Mouse (Mus musculus): Measurements from ENCODE around the gene Trappc13. TPM values are rescaled to one million over a fixed set of nuclear protein-coding genes. Genes with fewer than 3 reads are reported as not detected.

Gene Trappc13
- polyA plus RNA-seq, 1 experiment = 23.4 TPM

- no peak for TF ChIP-seq MYOG (IDR thresholded peaks at IDR 0.05; ENCODE audit: control insufficient read depth, extremely low read depth, insufficient read length)
- no peak for TF ChIP-seq CTCF (IDR thresholded peaks at IDR 0.05; ENCODE audit: control insufficient read depth, insufficient read depth, insufficient read length)
- no peak for TF ChIP-seq MYOD1 (IDR thresholded peaks at IDR 0.05; ENCODE audit: control insufficient read depth, insufficient read length, low read depth)
- no peak for TF ChIP-seq CEBPB (IDR thresholded peaks at IDR 0.05; ENCODE audit: low read depth)
- peak; percentile 12 for TF ChIP-seq USF1 (IDR thresholded peaks at IDR 0.05; ENCODE audit: low read depth)
- TF ChIP-seq MAX (IDR thresholded peaks at IDR 0.05) = peak; percentile 85
- TF ChIP-seq FOSL1 (IDR thresholded peaks at IDR 0.05; ENCODE audit: insufficient read depth, low read length, poor library complexity, severe bottlenecking) = no peak
- Histone ChIP-seq H3K79me2 (ENCODE audit: control insufficient read depth, insufficient read depth) (peaks cover 23% of the 10 kb centered on the region), H3K36me3 (ENCODE audit: control insufficient read depth, insufficient read depth) (peaks cover 17% of the 10 kb centered on the region)
Observed at GRCm38 (mm10) chr13:104109288-104109815, 68.9 kb downstream of the Trappc13 start, which contains the start of the genes Nln and Sgtb. Gene Nln (minus strand): TSS chr13:104109614. Gene Sgtb (plus strand): TSS chr13:104109741.

GRCm38 (mm10) chr13:104108651-104109287 is 69.5 kb downstream of the Trappc13 start:
- peaks cover 16% of the 10 kb centered on the region for H3K79me3 ChIP-seq (ENCODE audit: low read depth)
- H3K36me3 ChIP-seq (ENCODE audit: control insufficient read depth, insufficient read depth) = peaks cover 18% of the 10 kb centered on the region
- peaks cover 23% of the 10 kb centered on the region for H3K79me2 ChIP-seq (ENCODE audit: control insufficient read depth, insufficient read depth)
- peak overlapping the region; percentile 85 for H3ac ChIP-seq (ENCODE audit: control insufficient read depth, insufficient read length, low read depth)
- H3K4me3 ChIP-seq (ENCODE audit: insufficient read depth, poor library complexity, severe bottlenecking) = peak overlapping the region; percentile 68
- TF ChIP-seq MYOG (IDR thresholded peaks at IDR 0.05; ENCODE audit: control insufficient read depth, extremely low read depth, insufficient read length) (no peak), USF1 (IDR thresholded peaks at IDR 0.05; ENCODE audit: low read depth) (no peak), FOSL1 (IDR thresholded peaks at IDR 0.05; ENCODE audit: insufficient read depth, low read length, poor library complexity, severe bottlenecking) (no peak), MAX (IDR thresholded peaks at IDR 0.05) (no peak), CTCF (IDR thresholded peaks at IDR 0.05; ENCODE audit: control insufficient read depth, insufficient read depth, insufficient read length) (no peak), MYOD1 (IDR thresholded peaks at IDR 0.05; ENCODE audit: control insufficient read depth, insufficient read length, low read depth) (no peak), CEBPB (IDR thresholded peaks at IDR 0.05; ENCODE audit: low read depth) (no peak)
- H3K27me3 ChIP-seq (ENCODE audit: control insufficient read depth, insufficient read depth, insufficient read length) = no peaks in the 10 kb centered on the region

More at GRCm38 (mm10) chr13:104109288-104109815, 68.9 kb downstream of the Trappc13 start, which contains the start of the genes Nln and Sgtb:
- no peaks in the 10 kb centered on the region for H3K27me3 ChIP-seq (ENCODE audit: control insufficient read depth, insufficient read depth, insufficient read length)
- peaks cover 16% of the 10 kb centered on the region for H3K79me3 ChIP-seq (ENCODE audit: low read depth)
- peak within 1 kb of the TSS; percentile 85 for H3ac ChIP-seq (ENCODE audit: control insufficient read depth, insufficient read length, low read depth)
- H3K4me3 ChIP-seq (ENCODE audit: insufficient read depth, poor library complexity, severe bottlenecking) = peak within 1 kb of the TSS; percentile 68

GRCm38 (mm10) chr13:104101606-104102235 is 76.5 kb downstream of the Trappc13 start:
- Histone ChIP-seq H3ac (ENCODE audit: control insufficient read depth, insufficient read length, low read depth) (no peak overlapping the region), H3K27me3 (ENCODE audit: control insufficient read depth, insufficient read depth, insufficient read length) (no peaks in the 10 kb centered on the region), H3K36me3 (ENCODE audit: control insufficient read depth, insufficient read depth) (peaks cover 14% of the 10 kb centered on the region), H3K79me2 (ENCODE audit: control insufficient read depth, insufficient read depth) (peaks cover 30% of the 10 kb centered on the region), H3K4me3 (ENCODE audit: insufficient read depth, poor library complexity, severe bottlenecking) (no peak overlapping the region), H3K79me3 (ENCODE audit: low read depth) (peaks cover 15% of the 10 kb centered on the region)
- TF ChIP-seq FOSL1 (IDR thresholded peaks at IDR 0.05; ENCODE audit: insufficient read depth, low read length, poor library complexity, severe bottlenecking) (no peak), USF1 (IDR thresholded peaks at IDR 0.05; ENCODE audit: low read depth) (no peak), MYOD1 (IDR thresholded peaks at IDR 0.05; ENCODE audit: control insufficient read depth, insufficient read length, low read depth) (no peak), CTCF (IDR thresholded peaks at IDR 0.05; ENCODE audit: control insufficient read depth, insufficient read depth, insufficient read length) (no peak), MAX (IDR thresholded peaks at IDR 0.05) (no peak), MYOG (IDR thresholded peaks at IDR 0.05; ENCODE audit: control insufficient read depth, extremely low read depth, insufficient read length) (no peak), CEBPB (IDR thresholded peaks at IDR 0.05; ENCODE audit: low read depth) (no peak)

- TF ChIP-seq CTCF (IDR thresholded peaks at IDR 0.05; ENCODE audit: control insufficient read depth, insufficient read depth, insufficient read length) (no peak), MAX (IDR thresholded peaks at IDR 0.05) (no peak), USF1 (IDR thresholded peaks at IDR 0.05; ENCODE audit: low read depth) (no peak), MYOG (IDR thresholded peaks at IDR 0.05; ENCODE audit: control insufficient read depth, extremely low read depth, insufficient read length) (no peak), MYOD1 (IDR thresholded peaks at IDR 0.05; ENCODE audit: control insufficient read depth, insufficient read length, low read depth) (no peak), FOSL1 (IDR thresholded peaks at IDR 0.05; ENCODE audit: insufficient read depth, low read length, poor library complexity, severe bottlenecking) (no peak), CEBPB (IDR thresholded peaks at IDR 0.05; ENCODE audit: low read depth) (no peak)
- Histone ChIP-seq H3K79me2 (ENCODE audit: control insufficient read depth, insufficient read depth) (peaks cover 38% of the 10 kb centered on the region), H3K27me3 (ENCODE audit: control insufficient read depth, insufficient read depth, insufficient read length) (no peaks in the 10 kb centered on the region), H3ac (ENCODE audit: control insufficient read depth, insufficient read length, low read depth) (no peak overlapping the region), H3K36me3 (ENCODE audit: control insufficient read depth, insufficient read depth) (peaks cover 9% of the 10 kb centered on the region), H3K4me3 (ENCODE audit: insufficient read depth, poor library complexity, severe bottlenecking) (no peak overlapping the region), H3K79me3 (ENCODE audit: low read depth) (peaks cover 15% of the 10 kb centered on the region)
Observed at GRCm38 (mm10) chr13:104100416-104100815, 77.9 kb downstream of the Trappc13 start.

- Histone ChIP-seq H3K4me3 (ENCODE audit: insufficient read depth, poor library complexity, severe bottlenecking) (no peak overlapping the region), H3K27me3 (ENCODE audit: control insufficient read depth, insufficient read depth, insufficient read length) (no peaks in the 10 kb centered on the region), H3ac (ENCODE audit: control insufficient read depth, insufficient read length, low read depth) (no peak overlapping the region), H3K36me3 (ENCODE audit: control insufficient read depth, insufficient read depth) (no peaks in the 10 kb centered on the region), H3K79me2 (ENCODE audit: control insufficient read depth, insufficient read depth) (peaks cover 44% of the 10 kb centered on the region), H3K79me3 (ENCODE audit: low read depth) (peaks cover 13% of the 10 kb centered on the region)
- TF ChIP-seq MYOD1 (IDR thresholded peaks at IDR 0.05; ENCODE audit: control insufficient read depth, insufficient read length, low read depth) (no peak), CEBPB (IDR thresholded peaks at IDR 0.05; ENCODE audit: low read depth) (no peak), USF1 (IDR thresholded peaks at IDR 0.05; ENCODE audit: low read depth) (no peak), CTCF (IDR thresholded peaks at IDR 0.05; ENCODE audit: control insufficient read depth, insufficient read depth, insufficient read length) (no peak), MAX (IDR thresholded peaks at IDR 0.05) (no peak), FOSL1 (IDR thresholded peaks at IDR 0.05; ENCODE audit: insufficient read depth, low read length, poor library complexity, severe bottlenecking) (no peak), MYOG (IDR thresholded peaks at IDR 0.05; ENCODE audit: control insufficient read depth, extremely low read depth, insufficient read length) (no peak)
Observed at GRCm38 (mm10) chr13:104097190-104097589, 81.1 kb downstream of the Trappc13 start.

All from C2C12 (cell line).